Mouse (Mus musculus): ENCODE data around the gene Atxn1.

- no peak for TF ChIP-seq CTCF (IDR thresholded peaks at IDR 0.05; ENCODE audit: low read depth, low read length)
- TF ChIP-seq POLR2A (IDR thresholded peaks at IDR 0.05; ENCODE audit: borderline replicate concordance, low read depth, low read length) = no peak
These were observed 114.4 kb downstream of the Atxn1 start for GRCm38 (mm10) chr13:45850181-45850974.
